Comparison of ENCODE assay signal across 23 mouse cellular contexts in the genomic region with DNA sequence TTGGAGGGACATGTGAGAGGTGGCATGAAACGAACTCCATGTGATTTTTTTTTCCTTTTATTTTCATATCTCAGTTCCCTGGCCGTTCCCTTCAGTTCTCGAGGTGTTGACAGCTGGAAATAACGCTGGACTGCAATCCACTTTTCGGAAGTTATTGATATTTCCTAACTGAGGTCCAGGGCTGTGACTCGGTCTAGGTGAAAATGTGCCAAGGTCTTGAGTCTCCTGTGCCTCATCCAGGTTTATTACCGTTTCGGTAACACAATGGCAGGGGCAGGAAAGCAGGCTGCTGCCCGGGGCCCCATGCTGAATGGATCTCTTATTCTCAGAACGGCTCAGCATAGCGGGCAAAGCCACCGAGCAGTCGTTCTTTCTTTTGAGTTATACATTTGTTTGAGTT.
DNase-seq lines count a peak whose midpoint lies in the region; ATAC-seq lines count a peak whose summit lies in the region.
"Had no signal": no experiment of that assay in that cellular context is flagged by ENCODE, and none has a peak within 500 bp of the region (broad histone marks: within the 10 kb centered on the region; RNA-seq: fewer than 3 reads in every experiment).

No protein-coding gene starts in this region.

- H3K27me3 ChIP-seq in intestine, embryonic 14.5 days (replicated peaks; ENCODE audit: control insufficient read depth, insufficient read depth, low read length) = no peaks in the 10 kb centered on the region
- H3K27me3 ChIP-seq in intestine, embryonic 16.5 days (replicated peaks; ENCODE audit: control insufficient read depth, insufficient read depth, low read length) = no peaks in the 10 kb centered on the region
- H3K27me3 ChIP-seq in embryonic facial prominence, embryonic 14.5 days (replicated peaks; ENCODE audit: control insufficient read depth, insufficient read depth, low read length) = no peaks in the 10 kb centered on the region
- peaks cover 23% of the 10 kb centered on the region; the same call in 1 of the 2 replicates for H3K27me3 ChIP-seq in limb, embryonic 10.5 days (ENCODE audit: low read depth, poor library complexity, severe bottlenecking)
- H3K27me3 ChIP-seq: hindbrain, embryonic 15.5 days; lung, embryonic 15.5 days; neural tube, embryonic 13.5 days; stomach, embryonic 15.5 days had no signal

- WGBS in intestine, embryonic 14.5 days = 78% methylated on average over 13 of the region's 13 CpGs
- 78% methylated on average over 13 of the region's 13 CpGs for WGBS in intestine, embryonic 16.5 days
- 34% methylated on average over 13 of the region's 13 CpGs for WGBS in embryonic facial prominence, embryonic 14.5 days
- WGBS in limb, embryonic 10.5 days = 69% methylated on average over 13 of the region's 13 CpGs

- no peak overlapping the region for H3K9ac ChIP-seq in intestine, embryonic 14.5 days (ENCODE audit: low read length)
- no peak overlapping the region for H3K9ac ChIP-seq in intestine, embryonic 16.5 days (ENCODE audit: low read depth, low read length)
- H3K9ac ChIP-seq in embryonic facial prominence, embryonic 14.5 days (ENCODE audit: low read depth, low read length) = no peak overlapping the region
- H3K9ac ChIP-seq: hindbrain, embryonic 15.5 days; lung, embryonic 15.5 days; neural tube, embryonic 13.5 days; stomach, embryonic 15.5 days had no signal

- no peaks in the 10 kb centered on the region for H3K36me3 ChIP-seq in intestine, embryonic 14.5 days (ENCODE audit: control insufficient read depth, insufficient read depth, low read length)
- H3K36me3 ChIP-seq in intestine, embryonic 16.5 days (ENCODE audit: control insufficient read depth, insufficient read depth, low read length) = no peaks in the 10 kb centered on the region
- no peaks in the 10 kb centered on the region for H3K36me3 ChIP-seq in embryonic facial prominence, embryonic 14.5 days (ENCODE audit: control insufficient read depth, insufficient read depth, low read length)
- H3K36me3 ChIP-seq in limb, embryonic 10.5 days = no peaks in the 10 kb centered on the region
- H3K36me3 ChIP-seq: G1E; hindbrain, embryonic 15.5 days; lung, embryonic 15.5 days; neural tube, embryonic 13.5 days; stomach, embryonic 15.5 days had no signal

- H3K4me3 ChIP-seq in intestine, embryonic 14.5 days (ENCODE audit: low read depth, low read length) = no peak overlapping the region
- H3K4me3 ChIP-seq in intestine, embryonic 16.5 days (ENCODE audit: low read length) = no peak overlapping the region
- H3K4me3 ChIP-seq in embryonic facial prominence, embryonic 14.5 days (ENCODE audit: low read depth, low read length) = no peak overlapping the region
- no peak overlapping the region for H3K4me3 ChIP-seq in limb, embryonic 10.5 days
- H3K4me3 ChIP-seq: erythroblast, embryonic 14.5 days; gastrocnemius, adult 2 months; heart, adult 2 months; hindbrain, embryonic 15.5 days; lung, embryonic 15.5 days; neural tube, embryonic 13.5 days; stomach, embryonic 15.5 days had no signal

- H3K27ac ChIP-seq in intestine, embryonic 14.5 days (ENCODE audit: low read depth) = no peak overlapping the region
- no peak overlapping the region for H3K27ac ChIP-seq in intestine, embryonic 16.5 days (ENCODE audit: low read length)
- H3K27ac ChIP-seq in embryonic facial prominence, embryonic 14.5 days (replicated peaks; ENCODE audit: low read depth, low read length) = no peak overlapping the region
- H3K27ac ChIP-seq in limb, embryonic 10.5 days = no peak overlapping the region
- H3K27ac ChIP-seq: gastrocnemius, adult 2 months; heart, adult 2 months; hindbrain, embryonic 15.5 days; lung, embryonic 15.5 days; neural tube, embryonic 13.5 days; stomach, embryonic 15.5 days had no signal

- no peak overlapping the region for H3K4me2 ChIP-seq in intestine, embryonic 14.5 days (ENCODE audit: low read length)
- H3K4me2 ChIP-seq in intestine, embryonic 16.5 days (ENCODE audit: low read depth, low read length) = no peak overlapping the region
- H3K4me2 ChIP-seq in embryonic facial prominence, embryonic 14.5 days (ENCODE audit: low read depth, low read length) = peak overlapping the region; percentile 14; the same call in 1 of the 2 replicates
- H3K4me2 ChIP-seq: hindbrain, embryonic 15.5 days; lung, embryonic 15.5 days; neural tube, embryonic 13.5 days; stomach, embryonic 15.5 days had no signal

- ATAC-seq in intestine, embryonic 14.5 days (replicated peaks; ENCODE audit: low FRiP score, low TSS enrichment, low read depth) = no peak
- no peak for ATAC-seq in intestine, embryonic 16.5 days
- no peak for ATAC-seq in embryonic facial prominence, embryonic 14.5 days (ENCODE audit: low read depth)
- ATAC-seq: CD4-positive, CD25-positive, alpha-beta regulatory T cell, adult 4 months; forebrain, embryonic 16.5 days had no signal

- DNase-seq in intestine, embryonic 14.5 days (ENCODE audit: low spot score) = peak; percentile 33
- DNase-seq in NIH3T3 (ENCODE audit: low read depth) = peak; percentile 23
- no peak for DNase-seq in embryonic facial prominence, embryonic 14.5 days (ENCODE audit: low spot score)
- DNase-seq in limb, embryonic 10.5 days (ENCODE audit: low spot score) = peak; percentile 53
- no peak for DNase-seq in kidney, postnatal 25 days
- DNase-seq in layer of hippocampus, adult 8-10 months (ENCODE audit: low spot score in 2 of 2) = no peak
- DNase-seq: cerebellum, postnatal 10 days; gastrocnemius, adult 2 months; kidney, adult 11 months; kidney, postnatal 10 days; layer of hippocampus, adult 9-11 months; liver; thymus, adult 2 months had no signal

- peaks cover 4% of the 10 kb centered on the region; the same call in 1 of the 2 replicates for H3K4me1 ChIP-seq in intestine, embryonic 14.5 days (replicated peaks; ENCODE audit: control insufficient read depth, insufficient read depth, low read length)
- 0 out of 2 replicates have a peak, but pooled peaks cover 5% of the 10 kb centered on the region for H3K4me1 ChIP-seq in intestine, embryonic 16.5 days (ENCODE audit: control insufficient read depth, insufficient read depth, low read length)
- peaks cover 19% of the 10 kb centered on the region for H3K4me1 ChIP-seq in embryonic facial prominence, embryonic 14.5 days (ENCODE audit: control insufficient read depth, insufficient read depth, low read length)
- H3K4me1 ChIP-seq in limb, embryonic 10.5 days = peaks cover 49% of the 10 kb centered on the region

- H3K9me3 ChIP-seq in intestine, embryonic 14.5 days (ENCODE audit: control insufficient read depth, low read length) = no peaks in the 10 kb centered on the region
- H3K9me3 ChIP-seq in intestine, embryonic 16.5 days (ENCODE audit: control insufficient read depth, low read length) = no peaks in the 10 kb centered on the region
- H3K9me3 ChIP-seq in embryonic facial prominence, embryonic 14.5 days (ENCODE audit: control insufficient read depth, low read length) = no peaks in the 10 kb centered on the region
- H3K9me3 ChIP-seq in limb, embryonic 10.5 days (replicated peaks) = no peaks in the 10 kb centered on the region
- H3K9me3 ChIP-seq: G1E; hindbrain, embryonic 15.5 days; lung, embryonic 15.5 days; neural tube, embryonic 13.5 days; stomach, embryonic 15.5 days had no signal

Comparison
In these comparisons a context has a peak if more than half of its experiments do, and no peak if none do; other contexts are left out.
1. DNase-seq: peak in intestine, embryonic 14.5 days (single experiment), NIH3T3 (single experiment) and limb, embryonic 10.5 days (single experiment); none in embryonic facial prominence, embryonic 14.5 days (single experiment), kidney, postnatal 25 days (0 of 2) and layer of hippocampus, adult 8-10 months (0 of 2).